Mouse (Mus musculus): ENCODE measurements around the gene Ovol3. TPM values are rescaled to one million over a fixed set of nuclear protein-coding genes. Genes with fewer than 3 reads are reported as not detected.
"Not testable (repeated sequence)": the region's sequence is repeated elsewhere in the genome, so short reads cannot be mapped to it uniquely, and the experiment has no call there.

The Ovol3 gene
- total RNA-seq (2022): not detected

- DNase-seq (ENCODE audit: low spot score in 2 of 2): no peak
These were observed at the start of gene Ovol3 for GRCm38 (mm10) chr7:30235625-30236024. Gene Ovol3 (minus strand): TSS chr7:30235725.

- DNase-seq (ENCODE audit: low spot score in 2 of 2): peak in 1 of 2 experiments; percentile 18
These were observed 47.2 kb upstream of the Ovol3 start for GRCm38 (mm10) chr7:30282740-30283139.

GRCm38 (mm10) chr7:30281522-30281921, 46.0 kb upstream of the Ovol3 start:
- DNase-seq (ENCODE audit: low spot score in 2 of 2): no peak

- DNase-seq (ENCODE audit: low spot score in 2 of 2): peak; percentile 81 to 84
These were observed 45.2 kb upstream of the Ovol3 start for GRCm38 (mm10) chr7:30280670-30281138.

GRCm38 (mm10) chr7:30279951-30280669, 44.6 kb upstream of the Ovol3 start, which contains the start of the genes Thap8 and Wdr62:
Gene Thap8 (plus strand): TSS chr7:30280094.
Gene Wdr62 (minus strand): TSS chr7:30280419.
- DNase-seq (ENCODE audit: low spot score in 2 of 2): peak; percentile 81 to 87

GRCm38 (mm10) chr7:30279536-30279935, 44.0 kb upstream of the Ovol3 start:
- DNase-seq (ENCODE audit: low spot score in 2 of 2): no peak

- DNase-seq (ENCODE audit: low spot score in 2 of 2): no peak
These were observed 43.4 kb upstream of the Ovol3 start for GRCm38 (mm10) chr7:30278911-30279310.

- DNase-seq (ENCODE audit: low spot score in 2 of 2): no peak
These were observed 38.9 kb upstream of the Ovol3 start for GRCm38 (mm10) chr7:30274383-30274782.

- DNase-seq (ENCODE audit: low spot score in 2 of 2): no peak
These were observed 34.1 kb upstream of the Ovol3 start for GRCm38 (mm10) chr7:30269641-30270040.

- DNase-seq (ENCODE audit: low spot score in 2 of 2): no peak
These were observed 31.3 kb upstream of the Ovol3 start for GRCm38 (mm10) chr7:30266780-30267179.

GRCm38 (mm10) chr7:30265935-30266334, 30.4 kb upstream of the Ovol3 start:
- no peak for DNase-seq (ENCODE audit: low spot score in 2 of 2)

GRCm38 (mm10) chr7:30265531-30265930, 30.0 kb upstream of the Ovol3 start:
- no peak for DNase-seq (ENCODE audit: low spot score in 2 of 2)

GRCm38 (mm10) chr7:30265041-30265440, 29.5 kb upstream of the Ovol3 start:
- no peak for DNase-seq (ENCODE audit: low spot score in 2 of 2)

- peak; percentile 29 to 58 for DNase-seq (ENCODE audit: low spot score in 2 of 2)
These were observed 16.7 kb upstream of the Ovol3 start for GRCm38 (mm10) chr7:30251956-30252954.

- DNase-seq (ENCODE audit: low spot score in 2 of 2): not testable (repeated sequence)
These were observed 1.8 kb upstream of the Ovol3 start for GRCm38 (mm10) chr7:30237374-30237773.

GRCm38 (mm10) chr7:30235091-30235490, 434 bp downstream of the Ovol3 start:
- DNase-seq (ENCODE audit: low spot score in 2 of 2): no peak

GRCm38 (mm10) chr7:30234276-30234858, 1.2 kb downstream of the Ovol3 start:
- no peak for DNase-seq (ENCODE audit: low spot score in 2 of 2)

- peak in 1 of 2 experiments; percentile 23 for DNase-seq (ENCODE audit: low spot score in 2 of 2)
These were observed 2.1 kb downstream of the Ovol3 start for GRCm38 (mm10) chr7:30233387-30233786.

- no peak for DNase-seq (ENCODE audit: low spot score in 2 of 2)
These were observed 2.8 kb downstream of the Ovol3 start for GRCm38 (mm10) chr7:30232631-30233148.

- DNase-seq (ENCODE audit: low spot score in 2 of 2): peak; percentile 94 to 98
These were observed 3.7 kb downstream of the Ovol3 start, which contains the start of the genes Polr2i and Tbcb for GRCm38 (mm10) chr7:30231669-30232454. Gene Polr2i (plus strand): TSS chr7:30231948. Gene Tbcb (minus strand): TSS chr7:30232272.

All from gastrocnemius, adult 8-10 months (tissue).